ENCODE assay signal across 19 mouse cellular contexts in the genomic region with DNA sequence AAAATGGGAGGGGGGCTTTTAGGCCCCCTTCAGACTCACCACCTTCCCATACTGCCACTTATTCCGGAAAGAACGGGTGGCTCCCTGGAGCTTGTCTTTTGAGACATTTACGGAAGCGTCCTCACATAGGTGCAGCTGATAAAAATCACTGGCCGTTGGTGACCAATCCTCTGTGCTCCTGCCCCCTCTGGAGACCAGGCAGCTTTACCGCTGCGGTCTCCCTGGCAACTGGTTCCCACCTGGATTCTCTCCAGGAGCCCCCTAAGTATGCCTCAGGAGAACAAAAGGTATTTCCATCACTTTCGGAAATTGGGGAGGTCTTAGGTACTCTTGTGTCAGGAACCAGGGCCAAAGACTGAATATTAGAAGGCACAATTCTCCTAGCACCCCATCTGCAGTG.
DNase-seq lines count a peak whose midpoint lies in the region; ATAC-seq and TF ChIP-seq lines count a peak whose summit lies in the region.
"Had no signal": no experiment of that assay in that cellular context is flagged by ENCODE, and none has a peak within 500 bp of the region (broad histone marks: within the 10 kb centered on the region; RNA-seq: fewer than 3 reads in every experiment).

No protein-coding gene starts in this region.

- H3K4me2 ChIP-seq in forebrain, embryonic 12.5 days = no peak overlapping the region
- no peak overlapping the region for H3K4me2 ChIP-seq in forebrain, embryonic 11.5 days (ENCODE audit: low read depth, low read length, severe bottlenecking)
- no peak overlapping the region for H3K4me2 ChIP-seq in midbrain, embryonic 14.5 days (ENCODE audit: low read length)
- no peak overlapping the region for H3K4me2 ChIP-seq in forebrain, postnatal 0 days (ENCODE audit: low read depth)

- 0 out of 2 replicates have a peak overlapping the region, but pooled peaks have one; percentile 15 for H3K27ac ChIP-seq in forebrain, embryonic 12.5 days
- H3K27ac ChIP-seq in forebrain, embryonic 11.5 days (ENCODE audit: low read depth, low read length) = no peak overlapping the region
- peak overlapping the region; percentile 38; the same call in 1 of the 2 replicates for H3K27ac ChIP-seq in midbrain, embryonic 14.5 days (replicated peaks; ENCODE audit: low read depth, low read length)
- H3K27ac ChIP-seq in midbrain, embryonic 10.5 days (replicated peaks) = no peak overlapping the region
- peak overlapping the region; percentile 62; the same call in 1 of the 2 replicates for H3K27ac ChIP-seq in forebrain, postnatal 0 days (ENCODE audit: low read depth, low read length)
- H3K27ac ChIP-seq: heart, embryonic 13.5 days; limb, embryonic 12.5 days; liver, embryonic 12.5 days had no signal

- H3K9ac ChIP-seq in forebrain, embryonic 12.5 days = no peak overlapping the region
- no peak overlapping the region for H3K9ac ChIP-seq in forebrain, embryonic 11.5 days (ENCODE audit: low read length)
- no peak overlapping the region; the same call in 1 of the 2 replicates for H3K9ac ChIP-seq in midbrain, embryonic 14.5 days (replicated peaks; ENCODE audit: low read length)
- H3K9ac ChIP-seq in forebrain, postnatal 0 days = 0 out of 2 replicates have a peak overlapping the region, but pooled peaks have one; percentile 22
- H3K9ac ChIP-seq: limb, embryonic 12.5 days; liver, embryonic 12.5 days had no signal

- 23% methylated on average over 8 of the region's 8 CpGs for WGBS in forebrain, embryonic 12.5 days
- 27% methylated on average over 8 of the region's 8 CpGs for WGBS in forebrain, embryonic 11.5 days
- WGBS in midbrain, embryonic 14.5 days = 18% methylated on average over 8 of the region's 8 CpGs
- WGBS in midbrain, embryonic 10.5 days = 36% methylated on average over 8 of the region's 8 CpGs
- 23% methylated on average over 8 of the region's 8 CpGs for WGBS in forebrain, postnatal 0 days

- H3K9me3 ChIP-seq in forebrain, embryonic 12.5 days = no peaks in the 10 kb centered on the region
- no peaks in the 10 kb centered on the region for H3K9me3 ChIP-seq in forebrain, embryonic 11.5 days (ENCODE audit: control insufficient read depth, low read length)
- no peaks in the 10 kb centered on the region for H3K9me3 ChIP-seq in midbrain, embryonic 14.5 days (ENCODE audit: control insufficient read depth, low read length)
- 0 out of 2 replicates have a peak, but pooled peaks cover 3% of the 10 kb centered on the region for H3K9me3 ChIP-seq in midbrain, embryonic 10.5 days (replicated peaks)
- no peaks in the 10 kb centered on the region for H3K9me3 ChIP-seq in forebrain, postnatal 0 days (ENCODE audit: low read length)
- H3K9me3 ChIP-seq: liver, embryonic 12.5 days had no signal

- peaks cover 21% of the 10 kb centered on the region for H3K4me1 ChIP-seq in forebrain, embryonic 12.5 days
- H3K4me1 ChIP-seq in forebrain, embryonic 11.5 days (replicated peaks; ENCODE audit: control insufficient read depth, insufficient read depth, low read length) = peaks cover 11% of the 10 kb centered on the region
- peaks cover 21% of the 10 kb centered on the region for H3K4me1 ChIP-seq in midbrain, embryonic 14.5 days (ENCODE audit: control insufficient read depth, insufficient read depth, low read length)
- H3K4me1 ChIP-seq in midbrain, embryonic 10.5 days = peaks cover 20% of the 10 kb centered on the region
- peaks cover 8% of the 10 kb centered on the region; the same call in 1 of the 2 replicates for H3K4me1 ChIP-seq in forebrain, postnatal 0 days (ENCODE audit: insufficient read depth)
- H3K4me1 ChIP-seq: liver, embryonic 12.5 days had no signal

- no peak for ATAC-seq in forebrain, embryonic 12.5 days (ENCODE audit: low FRiP score)
- ATAC-seq in forebrain, embryonic 11.5 days (replicated peaks; ENCODE audit: low FRiP score) = no peak
- ATAC-seq in midbrain, embryonic 14.5 days (ENCODE audit: low FRiP score, low TSS enrichment) = no peak
- ATAC-seq in forebrain, postnatal 0 days = peak; percentile 55
- ATAC-seq: liver, embryonic 12.5 days had no signal

- DNase-seq in forebrain, embryonic 11.5 days (ENCODE audit: low spot score) = no peak
- peak; percentile 46 for DNase-seq in midbrain, embryonic 14.5 days
- DNase-seq in midbrain, embryonic 10.5 days (ENCODE audit: low spot score) = no peak
- DNase-seq in forebrain, postnatal 0 days = peak; percentile 41
- DNase-seq in kidney, adult 8-10 months = no peak
- no peak for DNase-seq in gastrocnemius, adult 18-20 months (ENCODE audit: low spot score)
- DNase-seq: gastrocnemius, postnatal 14 days; heart, adult 18-20 months; kidney, adult 9 months; lung, adult 2 months; lung, postnatal 36 days; right cerebral cortex, postnatal 4 days; thymus, postnatal 14 days had no signal

- no peaks in the 10 kb centered on the region for H3K36me3 ChIP-seq in forebrain, embryonic 12.5 days (replicated peaks)
- no peaks in the 10 kb centered on the region for H3K36me3 ChIP-seq in forebrain, embryonic 11.5 days (ENCODE audit: control insufficient read depth, insufficient read depth, low read length)
- no peaks in the 10 kb centered on the region for H3K36me3 ChIP-seq in midbrain, embryonic 14.5 days (ENCODE audit: control insufficient read depth, insufficient read depth, low read length)
- no peaks in the 10 kb centered on the region for H3K36me3 ChIP-seq in midbrain, embryonic 10.5 days
- no peaks in the 10 kb centered on the region for H3K36me3 ChIP-seq in forebrain, postnatal 0 days (ENCODE audit: insufficient read depth)
- H3K36me3 ChIP-seq: heart, embryonic 13.5 days; limb, embryonic 12.5 days; liver, embryonic 12.5 days had no signal

- no peak for TF ChIP-seq CTCF in forebrain, postnatal 0 days (IDR thresholded peaks at IDR 0.05; ENCODE audit: low read depth)

- peaks cover 10% of the 10 kb centered on the region; the same call in 1 of the 2 replicates for H3K27me3 ChIP-seq in forebrain, embryonic 12.5 days
- H3K27me3 ChIP-seq in forebrain, embryonic 11.5 days (ENCODE audit: control insufficient read depth, insufficient read depth, low read length) = no peaks in the 10 kb centered on the region
- H3K27me3 ChIP-seq in midbrain, embryonic 14.5 days (ENCODE audit: control insufficient read depth, insufficient read depth, low read length) = no peaks in the 10 kb centered on the region
- peaks cover 31% of the 10 kb centered on the region for H3K27me3 ChIP-seq in midbrain, embryonic 10.5 days (ENCODE audit: low read depth, poor library complexity, severe bottlenecking)
- no peaks in the 10 kb centered on the region for H3K27me3 ChIP-seq in forebrain, postnatal 0 days (ENCODE audit: insufficient read depth, low read length)

- H3K4me3 ChIP-seq in forebrain, embryonic 12.5 days (replicated peaks) = no peak overlapping the region
- no peak overlapping the region for H3K4me3 ChIP-seq in forebrain, embryonic 11.5 days (ENCODE audit: low read depth, low read length)
- no peak overlapping the region for H3K4me3 ChIP-seq in midbrain, embryonic 14.5 days (replicated peaks; ENCODE audit: low read depth, low read length)
- H3K4me3 ChIP-seq in midbrain, embryonic 10.5 days = no peak overlapping the region
- no peak overlapping the region for H3K4me3 ChIP-seq in forebrain, postnatal 0 days (ENCODE audit: low read depth, low read length)
- H3K4me3 ChIP-seq: erythroblast, embryonic 14.5 days; liver, embryonic 12.5 days; myocyte had no signal

Comparison
In these comparisons a context has a peak if more than half of its experiments do, and no peak if none do; other contexts are left out.
1. H3K27ac ChIP-seq: peak in forebrain, embryonic 12.5 days (single experiment), midbrain, embryonic 14.5 days (single experiment) and forebrain, postnatal 0 days (single experiment); none in forebrain, embryonic 11.5 days (single experiment) and midbrain, embryonic 10.5 days (single experiment).
2. DNase-seq: peak in midbrain, embryonic 14.5 days (single experiment) and forebrain, postnatal 0 days (single experiment); none in forebrain, embryonic 11.5 days (single experiment), midbrain, embryonic 10.5 days (single experiment), kidney, adult 8-10 months (0 of 2) and gastrocnemius, adult 18-20 months (single experiment).